Mouse (Mus musculus) testis, adult 2 months (tissue): ENCODE results near the gene Gpr182. TPM values are rescaled to one million over a fixed set of nuclear protein-coding genes. Genes with fewer than 3 reads are reported as not detected.

Experiments used
- H3K27ac ChIP-seq: fragments of 200-500 bp; 2 replicates; pipeline ENCODE4 v1.5.1; 2012; ENCODE audit warnings: low read depth, low read length; ENCODE audit not compliant: control insufficient read depth, insufficient read depth
- H3K27me3 ChIP-seq: fragments of 200-500 bp; 2 replicates; pipeline ENCODE4 v1.6.1; 2012; ENCODE audit warnings: mild to moderate bottlenecking, low read length, moderate library complexity; ENCODE audit not compliant: control insufficient read depth, insufficient read depth
- H3K36me3 ChIP-seq: fragments of 200-500 bp; 2 replicates; pipeline ENCODE4 v1.6.1; 2012; ENCODE audit warnings: mild to moderate bottlenecking, low read length; ENCODE audit not compliant: control insufficient read depth, insufficient read depth
- H3K4me1 ChIP-seq: fragments of 200-500 bp; 2 replicates; pipeline ENCODE4 v1.6.1; 2012; ENCODE audit warnings: low read length; ENCODE audit not compliant: control insufficient read depth, insufficient read depth
- H3K4me3 ChIP-seq: fragments of 200-500 bp; 2 replicates; pipeline ENCODE4 v1.5.1; 2012; ENCODE audit warnings: low read depth, mild to moderate bottlenecking, low read length, moderate library complexity, mixed read lengths; ENCODE audit not compliant: control insufficient read depth
- CTCF ChIP-seq: fragments of 200-500 bp; IDR thresholded peaks from 2 replicates; pipeline ENCODE4 v1.5.1; 2012; ENCODE audit warnings: low read depth, mild to moderate bottlenecking, inconsistent platforms, low read length, moderate library complexity; ENCODE audit not compliant: control insufficient read depth, insufficient read depth, insufficient replicate concordance
- POLR2A ChIP-seq: fragments of 200-500 bp; IDR thresholded peaks from 2 replicates; pipeline ENCODE4 v1.6.1; 2012; ENCODE audit warnings: low read depth, mild to moderate bottlenecking, inconsistent platforms, low read length, moderate library complexity; ENCODE audit not compliant: control insufficient read depth
- polyA plus RNA-seq: library from polyadenylated mRNA; depleted of rRNA; stranded (reverse); fragments of >200 nt; gene quantifications from 2 replicates; pipeline ENCODE4 v1.2.3, GENCODE M21; 2012

Gpr182 gene
- polyA plus RNA-seq, 1 experiment: 0.57 TPM

- H3K4me1 ChIP-seq: peaks cover 10% of the 10 kb centered on the region
- TF ChIP-seq CTCF (no peak), POLR2A (no peak)
- H3K4me3 ChIP-seq: no peak overlapping the region
- H3K27me3 ChIP-seq: no peaks in the 10 kb centered on the region
- H3K27ac ChIP-seq: no peak overlapping the region
- H3K36me3 ChIP-seq: no peaks in the 10 kb centered on the region
Measured at GRCm38 (mm10) chr10:127736916-127737315, 14.6 kb downstream of the Gpr182 start.

- Histone ChIP-seq H3K27ac (no peak overlapping the region), H3K4me1 (peaks cover 10% of the 10 kb centered on the region), H3K4me3 (no peak overlapping the region), H3K36me3 (no peaks in the 10 kb centered on the region), H3K27me3 (no peaks in the 10 kb centered on the region)
- TF ChIP-seq CTCF (no peak), POLR2A (no peak)
Measured at GRCm38 (mm10) chr10:127736266-127736665, 15.3 kb downstream of the Gpr182 start.

GRCm38 (mm10) chr10:127734434-127734833 lies 17.1 kb downstream of the Gpr182 start:
- no peak overlapping the region for H3K27ac ChIP-seq
- H3K36me3 ChIP-seq: no peaks in the 10 kb centered on the region
- peaks cover 7% of the 10 kb centered on the region for H3K4me1 ChIP-seq
- no peaks in the 10 kb centered on the region for H3K27me3 ChIP-seq
- H3K4me3 ChIP-seq: no peak overlapping the region
- TF ChIP-seq POLR2A (no peak), CTCF (0 out of 2 replicates have a peak, but pooled peaks have one; percentile 14)

GRCm38 (mm10) chr10:127731397-127731796 lies 20.1 kb downstream of the Gpr182 start:
- H3K4me1 ChIP-seq: no peaks in the 10 kb centered on the region
- H3K4me3 ChIP-seq: no peak overlapping the region
- no peaks in the 10 kb centered on the region for H3K27me3 ChIP-seq
- no peak overlapping the region for H3K27ac ChIP-seq
- H3K36me3 ChIP-seq: no peaks in the 10 kb centered on the region
- TF ChIP-seq POLR2A (no peak), CTCF (no peak)

GRCm38 (mm10) chr10:127730933-127731310 lies 20.6 kb downstream of the Gpr182 start:
- H3K36me3 ChIP-seq: no peaks in the 10 kb centered on the region
- H3K4me3 ChIP-seq: no peak overlapping the region
- H3K4me1 ChIP-seq: no peaks in the 10 kb centered on the region
- no peaks in the 10 kb centered on the region for H3K27me3 ChIP-seq
- no peak overlapping the region for H3K27ac ChIP-seq
- no peak for TF ChIP-seq POLR2A
- TF ChIP-seq CTCF: no peak

GRCm38 (mm10) chr10:127730285-127730932 lies 21.1 kb downstream of the Gpr182 start:
- no peaks in the 10 kb centered on the region for H3K4me1 ChIP-seq

GRCm38 (mm10) chr10:127728437-127728836 lies 23.1 kb downstream of the Gpr182 start:
- H3K36me3 ChIP-seq: no peaks in the 10 kb centered on the region
- no peaks in the 10 kb centered on the region for H3K27me3 ChIP-seq
- no peaks in the 10 kb centered on the region for H3K4me1 ChIP-seq
- no peak for TF ChIP-seq CTCF
- no peak for TF ChIP-seq POLR2A
- H3K4me3 ChIP-seq: no peak overlapping the region
- no peak overlapping the region for H3K27ac ChIP-seq

More at GRCm38 (mm10) chr10:127730285-127730932, 21.1 kb downstream of the Gpr182 start:
- Histone ChIP-seq H3K4me3 (no peak overlapping the region), H3K36me3 (no peaks in the 10 kb centered on the region), H3K27me3 (no peaks in the 10 kb centered on the region), H3K27ac (no peak overlapping the region)
- no peak for TF ChIP-seq POLR2A
- no peak for TF ChIP-seq CTCF

- Histone ChIP-seq H3K4me1 (no peaks in the 10 kb centered on the region), H3K27ac (no peak overlapping the region), H3K4me3 (no peak overlapping the region), H3K36me3 (no peaks in the 10 kb centered on the region), H3K27me3 (no peaks in the 10 kb centered on the region)
- no peak for TF ChIP-seq POLR2A
Measured at GRCm38 (mm10) chr10:127725136-127725535, 26.4 kb downstream of the Gpr182 start.
